Mouse (Mus musculus): ENCODE results near the gene Tfr2. TPM values are rescaled to one million over a fixed set of nuclear protein-coding genes. Genes with fewer than 3 reads are reported as not detected.

Tfr2 gene
- 10 to 100 TPM; 12.8 to 14.2 TPM for total RNA-seq (2021)
- long read RNA-seq, experiment 1, partial matches to known transcripts, result 9 of 13 reads
- long read RNA-seq, experiment 1, other reads (novel, unspliced or antisense), result 4 of 13 reads
- long read RNA-seq, experiment 2, partial matches to known transcripts, result 6 of 10 reads
- long read RNA-seq, experiment 2, other reads (novel, unspliced or antisense), result 4 of 10 reads

GRCm38 (mm10) chr5:137569665-137570064, at the start of gene Tfr2:
Tfr2 (plus strand) TSS chr5:137569840.
- intact Hi-C loops (cut with DNase I), result no loop called here

GRCm38 (mm10) chr5:137521861-137522260, 47.8 kb upstream of the Tfr2 start:
- intact Hi-C loops (cut with DNase I), result no loop called here
- no peak for DNase-seq (ENCODE audit: low spot score in 2 of 2)

More at GRCm38 (mm10) chr5:137569665-137570064, at the start of gene Tfr2:
- DNase-seq (ENCODE audit: low spot score in 2 of 2), result no peak

GRCm38 (mm10) chr5:137522711-137523110, 46.9 kb upstream of the Tfr2 start:
- DNase-seq (ENCODE audit: low spot score in 2 of 2), result no peak
- intact Hi-C loops (cut with DNase I), result no loop called here

- DNase-seq (ENCODE audit: low spot score in 2 of 2), result no peak
- intact Hi-C loops (cut with DNase I), result no loop called here
Measured at GRCm38 (mm10) chr5:137523396-137524250, 46.0 kb upstream of the Tfr2 start.

- intact Hi-C loops (cut with DNase I), result no loop called here
- DNase-seq (ENCODE audit: low spot score in 2 of 2), result no peak
Measured at GRCm38 (mm10) chr5:137524251-137524515, 45.5 kb upstream of the Tfr2 start.

- intact Hi-C loops (cut with DNase I), result no loop called here
- DNase-seq (ENCODE audit: low spot score in 2 of 2), result no peak
Measured at GRCm38 (mm10) chr5:137524671-137525070, 45.0 kb upstream of the Tfr2 start.

DNA sequence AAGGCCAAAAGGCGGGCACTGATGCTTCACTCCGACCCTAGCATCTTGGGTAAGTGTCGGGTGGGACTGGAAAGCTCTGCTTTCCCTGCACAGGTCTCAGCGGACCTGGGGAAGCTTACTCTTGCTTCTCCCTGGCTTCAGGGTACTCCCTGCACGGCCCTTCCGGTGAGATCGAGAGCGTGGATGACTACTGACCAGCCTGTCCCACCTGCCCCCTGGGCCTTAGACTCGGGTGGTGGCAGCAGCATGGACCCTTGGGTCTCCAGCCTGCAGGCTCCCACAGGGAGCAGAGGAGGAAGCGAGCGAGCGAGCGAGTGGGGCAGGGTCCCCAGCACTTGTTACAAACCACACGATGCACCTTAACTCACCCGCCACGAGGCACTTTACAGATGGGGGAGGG, 44.1 kb upstream of the Tfr2 start:
- intact Hi-C loops (cut with DNase I), result no loop called here

GRCm38 (mm10) chr5:137526192-137526936, 43.3 kb upstream of the Tfr2 start:
- intact Hi-C loops (cut with DNase I), result no loop called here
- DNase-seq (ENCODE audit: low spot score in 2 of 2), result no peak

More for the DNA sequence above, 44.1 kb upstream of the Tfr2 start:
- no peak for DNase-seq (ENCODE audit: low spot score in 2 of 2)

DNA sequence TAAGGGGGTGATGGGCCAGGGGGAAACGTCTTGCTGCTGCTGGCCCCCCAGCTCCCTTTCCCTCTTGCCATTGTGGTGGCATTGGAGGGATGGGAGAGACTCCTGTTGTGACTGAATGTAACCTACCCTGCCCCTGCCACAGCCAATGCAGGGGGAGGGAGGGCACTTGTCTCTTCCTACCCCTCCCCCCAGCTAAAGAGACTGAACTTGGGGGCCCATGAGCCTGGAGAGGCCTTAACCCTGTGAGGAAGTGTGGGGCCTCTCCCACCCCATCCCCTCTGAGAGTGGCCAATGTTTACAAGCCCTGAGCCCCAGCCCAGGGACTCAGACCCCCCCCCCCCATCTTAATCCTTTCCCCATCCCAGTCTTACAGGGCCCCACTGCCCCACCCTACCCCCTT, 42.2 kb upstream of the Tfr2 start:
- intact Hi-C loops (cut with DNase I), result no loop called here
- no peak for DNase-seq (ENCODE audit: low spot score in 2 of 2)

GRCm38 (mm10) chr5:137528247-137528968, 41.2 kb upstream of the Tfr2 start:
- DNase-seq (ENCODE audit: low spot score in 2 of 2), result no peak
- intact Hi-C loops (cut with DNase I), result no loop called here

GRCm38 (mm10) chr5:137529221-137529995, 40.2 kb upstream of the Tfr2 start:
- intact Hi-C loops (cut with DNase I), result no loop called here
- no peak for DNase-seq (ENCODE audit: low spot score in 2 of 2)

DNA sequence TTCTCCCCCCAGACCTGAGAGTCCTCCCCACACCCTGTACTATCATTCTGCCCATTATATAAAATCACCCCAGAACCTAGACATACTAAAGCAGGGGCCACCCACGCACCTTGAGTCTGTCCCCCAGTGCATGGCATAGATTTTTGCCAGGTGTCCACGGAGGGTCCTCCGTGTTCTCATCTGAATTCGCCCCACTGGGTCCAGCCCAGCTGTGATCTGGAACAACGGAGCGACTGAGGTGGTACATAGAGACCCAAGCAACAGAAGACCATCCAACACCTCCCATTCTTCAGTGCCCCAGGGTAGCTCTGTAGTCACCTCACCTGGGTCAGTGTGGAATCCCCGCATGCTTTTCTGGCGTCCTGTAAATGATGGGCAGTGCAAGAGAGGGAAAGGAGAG, 39.6 kb upstream of the Tfr2 start:
- DNase-seq (ENCODE audit: low spot score in 2 of 2), result no peak
- intact Hi-C loops (cut with DNase I), result loop anchor here (5.0 kb wide), 1 partner anchor 72 kb away; the partner anchor contains the start of gene Mospd3

DNA sequence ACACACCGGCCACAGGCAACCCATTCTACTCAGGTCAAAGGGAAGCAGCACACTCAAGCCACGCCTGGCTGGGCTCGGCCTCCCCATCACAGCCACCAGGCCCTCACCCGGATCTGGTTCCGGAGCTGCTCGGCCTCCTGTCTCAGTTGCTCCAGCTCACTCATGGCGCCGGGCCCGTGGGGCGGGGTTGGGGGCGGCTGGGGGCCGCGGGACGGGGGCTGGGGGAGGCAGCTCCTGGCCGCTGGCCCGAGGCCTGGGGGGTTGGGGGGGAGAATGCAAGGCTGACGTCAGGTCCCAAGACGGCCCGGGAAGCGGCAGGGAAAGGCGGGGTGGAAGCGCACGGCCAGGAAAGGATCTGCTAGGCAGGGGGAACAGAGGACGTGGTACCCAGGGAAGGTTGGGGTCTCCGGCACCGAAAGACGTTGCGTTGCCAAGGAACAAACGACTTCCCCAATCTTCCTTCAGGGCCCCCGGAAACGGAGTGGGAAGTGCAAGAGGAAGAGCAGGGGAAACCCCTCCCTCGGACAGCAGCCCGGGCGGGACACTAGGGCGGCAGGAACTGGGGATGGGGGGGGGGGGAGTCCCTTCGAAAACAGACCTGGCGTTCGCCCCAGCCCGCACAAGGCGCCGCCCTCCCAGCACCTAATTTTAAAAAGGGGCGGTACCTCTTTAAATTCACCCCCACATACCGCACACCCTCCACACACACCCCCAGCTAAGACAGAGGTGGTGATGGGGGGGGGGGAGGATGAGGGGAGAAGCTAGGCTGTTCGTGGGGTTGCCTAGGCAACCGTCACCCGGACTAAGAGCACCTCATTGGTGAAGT, 38.8 kb upstream of the Tfr2 start:
- intact Hi-C loops (cut with DNase I), result loop anchor here (5.0 kb wide), 1 partner anchor 72 kb away; the partner anchor contains the start of gene Mospd3
- DNase-seq (ENCODE audit: low spot score in 2 of 2), result peak; percentile 84 to 91

DNA sequence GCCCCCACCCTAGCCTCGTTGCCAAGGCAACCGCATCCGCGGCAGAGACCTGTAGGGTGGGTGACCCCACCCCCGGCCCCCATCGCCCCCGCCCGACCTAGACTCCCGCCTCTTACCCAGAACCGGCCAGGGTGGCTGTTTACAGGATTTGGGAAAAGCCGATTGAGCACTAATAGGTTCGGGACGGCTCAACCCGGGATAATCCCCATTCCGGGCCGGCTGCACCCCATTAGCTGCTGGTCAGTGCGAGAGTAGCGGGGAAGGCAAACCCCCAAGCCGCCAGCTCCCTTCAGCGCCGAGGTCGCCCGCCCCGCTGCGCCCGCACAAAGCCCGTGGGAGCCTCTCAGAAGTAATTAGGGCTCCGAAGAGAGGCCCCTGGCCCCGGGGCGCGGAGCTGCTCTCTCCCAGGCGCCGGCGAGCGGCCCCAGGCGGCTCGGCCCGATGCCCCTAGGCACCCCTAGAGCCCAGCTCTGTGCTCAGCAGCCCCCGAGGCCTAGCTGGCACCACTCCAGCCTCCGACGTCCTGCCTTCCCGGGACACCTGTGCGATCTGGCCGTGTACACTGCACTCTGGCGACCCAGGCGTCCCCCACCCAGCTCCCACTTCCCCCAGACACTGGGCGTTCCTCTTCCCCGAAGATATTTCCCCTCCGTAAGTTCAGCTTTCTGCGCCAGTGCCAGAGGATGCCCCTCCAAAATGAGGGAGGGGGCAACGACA, 38.1 kb upstream of the Tfr2 start:
- DNase-seq (ENCODE audit: low spot score in 2 of 2), result no peak
- intact Hi-C loops (cut with DNase I), result loop anchor here (5.0 kb wide), 1 partner anchor 71 kb away; the partner anchor contains the start of gene Mospd3

DNA sequence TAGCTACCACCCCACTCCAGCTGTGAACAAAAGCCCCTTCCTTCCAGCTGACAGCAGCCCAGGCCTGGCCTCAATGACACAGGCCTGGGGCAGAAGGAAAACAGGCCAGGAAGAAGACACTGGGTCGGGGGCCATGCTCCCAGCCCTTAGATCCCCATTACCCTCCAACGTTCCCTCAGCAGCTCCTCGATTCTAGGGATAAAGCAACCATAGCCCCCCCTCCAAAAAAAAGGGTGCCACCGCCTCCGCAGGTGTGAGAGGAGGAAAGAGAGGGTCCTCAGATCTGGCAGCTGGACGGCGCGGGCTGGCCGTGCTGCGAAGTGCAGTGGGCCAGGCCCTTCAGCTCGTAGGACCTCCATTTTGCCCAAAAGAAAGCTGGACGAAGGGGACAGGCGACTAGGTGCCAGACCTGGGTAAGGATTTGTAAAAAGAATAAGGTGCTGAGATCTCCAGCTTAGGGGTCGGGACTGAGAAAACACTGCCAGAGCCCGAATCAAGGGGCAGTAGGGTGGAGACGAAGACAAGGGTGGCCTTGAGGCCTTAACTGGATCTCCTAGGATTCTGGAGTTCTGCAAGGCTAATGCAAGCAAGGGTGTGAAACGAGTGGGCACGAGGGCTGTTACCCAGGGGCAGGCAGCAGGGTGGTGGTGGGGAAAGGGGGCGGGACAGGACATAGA, 37.4 kb upstream of the Tfr2 start:
- peak in 1 of 2 experiments; percentile 37 for DNase-seq (ENCODE audit: low spot score in 2 of 2)
- intact Hi-C loops (cut with DNase I), result loop anchor here (5.0 kb wide), 1 partner anchor 70 kb away; the partner anchor contains the start of gene Mospd3

GRCm38 (mm10) chr5:137532808-137533116, 36.9 kb upstream of the Tfr2 start:
- intact Hi-C loops (cut with DNase I), result loop anchor here (5.0 kb wide), 1 partner anchor 70 kb away; the partner anchor contains the start of gene Mospd3
- DNase-seq (ENCODE audit: low spot score in 2 of 2), result no peak
